Mouse (Mus musculus) forebrain, embryonic 16.5 days (tissue): ENCODE measurements around the gene Col4a2. TPM values are rescaled to one million over a fixed set of nuclear protein-coding genes. Genes with fewer than 3 reads are reported as not detected.

Experiments
- ATAC-seq: fragments of 200-750 bp; cut with Nextera tagmentation; 2 replicates; pipeline ENCODE4 v1.8.0; 2017; ENCODE audit warnings: mild to moderate bottlenecking, moderate library complexity
- H3K27ac ChIP-seq: fragments of 300-500 bp; sonication (generic); 2 replicates; pipeline ENCODE4 v1.5.1; 2014; ENCODE audit warnings: low read length, control low read depth
- H3K27me3 ChIP-seq: fragments of 300-500 bp; sonication (generic); replicated peaks from 2 replicates; pipeline ENCODE4 v1.6.1; 2014; ENCODE audit warnings: low read length; ENCODE audit not compliant: control insufficient read depth, insufficient read depth
- H3K36me3 ChIP-seq: fragments of 300-500 bp; sonication (generic); 2 replicates; pipeline ENCODE4 v1.6.1; 2014; ENCODE audit not compliant: control insufficient read depth, insufficient read depth
- H3K4me1 ChIP-seq: fragments of 300-500 bp; sonication (generic); replicated peaks from 2 replicates; pipeline ENCODE4 v1.6.1; 2014; ENCODE audit warnings: low read length; ENCODE audit not compliant: control insufficient read depth, insufficient read depth
- H3K4me2 ChIP-seq: fragments of 300-500 bp; sonication (generic); 2 replicates; pipeline ENCODE4 v1.6.1; 2014; ENCODE audit warnings: mild to moderate bottlenecking, low read length, control low read depth
- H3K4me3 ChIP-seq: fragments of 300-500 bp; sonication (generic); replicated peaks from 2 replicates; pipeline ENCODE4 v1.5.1; 2014; ENCODE audit warnings: mild to moderate bottlenecking, low read length, control low read depth
- H3K9ac ChIP-seq: fragments of 300-500 bp; sonication (generic); replicated peaks from 2 replicates; pipeline ENCODE4 v1.6.1; 2014; ENCODE audit warnings: low read depth, low read length, control low read depth
- H3K9me3 ChIP-seq: fragments of 300-500 bp; sonication (generic); 2 replicates; pipeline ENCODE4 v1.6.1; 2016; ENCODE audit warnings: low read length; ENCODE audit not compliant: control insufficient read depth
- WGBS: fragments of 180-500 bp; shearing (Covaris S2); extraction: QIAGEN DNeasy Blood & Tissue Kit; methylation state at CpG from one replicate; pipeline ENCODE4 v1.1.7; 2014; 5-methylcytosine and 5-hydroxymethylcytosine counted together
- polyA plus RNA-seq: library from polyadenylated mRNA; unstranded; fragments of >200 nt; fragmentation: Nextera tagmentation; extraction: Ambion mirVana; gene quantifications from 2 replicates; pipeline ENCODE4 v1.2.1, GENCODE M21; 2015

The Col4a2 gene
- polyA plus RNA-seq, 1 experiment from 2014 or later = 29.1 TPM

GRCm38 (mm10) chr8:11344459-11344858 is 31.9 kb downstream of the Col4a2 start:
- no peak for ATAC-seq
- H3K27ac ChIP-seq = no peak overlapping the region
- H3K4me2 ChIP-seq = no peak overlapping the region
- no peak overlapping the region for H3K9ac ChIP-seq
- WGBS = 88% methylated on average over 9 of the region's 9 CpGs
- H3K4me3 ChIP-seq = no peak overlapping the region
- H3K27me3 ChIP-seq = no peaks in the 10 kb centered on the region
- H3K4me1 ChIP-seq = no peaks in the 10 kb centered on the region
- no peaks in the 10 kb centered on the region for H3K36me3 ChIP-seq
- H3K9me3 ChIP-seq = no peaks in the 10 kb centered on the region

- Histone ChIP-seq H3K4me3 (no peak overlapping the region), H3K9me3 (no peaks in the 10 kb centered on the region), H3K27me3 (no peaks in the 10 kb centered on the region), H3K4me1 (no peaks in the 10 kb centered on the region), H3K4me2 (no peak overlapping the region), H3K27ac (no peak overlapping the region), H3K9ac (no peak overlapping the region), H3K36me3 (no peaks in the 10 kb centered on the region)
- 86% methylated on average over 10 of the region's 10 CpGs for WGBS
- ATAC-seq = no peak
Measured at GRCm38 (mm10) chr8:11346225-11346624, 33.6 kb downstream of the Col4a2 start.

- no peaks in the 10 kb centered on the region for H3K9me3 ChIP-seq
- ATAC-seq = no peak
- H3K4me3 ChIP-seq = no peak overlapping the region
- no peaks in the 10 kb centered on the region for H3K4me1 ChIP-seq
- H3K36me3 ChIP-seq = no peaks in the 10 kb centered on the region
- H3K4me2 ChIP-seq = no peak overlapping the region
- no peak overlapping the region for H3K9ac ChIP-seq
- 78% methylated on average over 9 of the region's 9 CpGs for whole genome bisulfite sequencing
- no peak overlapping the region for H3K27ac ChIP-seq
- H3K27me3 ChIP-seq = no peaks in the 10 kb centered on the region
Measured at GRCm38 (mm10) chr8:11347699-11348098, 35.1 kb downstream of the Col4a2 start.

GRCm38 (mm10) chr8:11348622-11349021 is 36.0 kb downstream of the Col4a2 start:
- Histone ChIP-seq H3K9ac (no peak overlapping the region), H3K27ac (no peak overlapping the region), H3K4me1 (no peaks in the 10 kb centered on the region), H3K36me3 (no peaks in the 10 kb centered on the region), H3K4me3 (no peak overlapping the region), H3K27me3 (no peaks in the 10 kb centered on the region), H3K4me2 (no peak overlapping the region), H3K9me3 (no peaks in the 10 kb centered on the region)
- no peak for ATAC-seq
- WGBS = 94% methylated on average over 11 of the region's 11 CpGs

- Histone ChIP-seq H3K9ac (no peak overlapping the region), H3K9me3 (no peaks in the 10 kb centered on the region), H3K36me3 (no peaks in the 10 kb centered on the region), H3K4me1 (no peaks in the 10 kb centered on the region), H3K27ac (no peak overlapping the region), H3K4me3 (no peak overlapping the region), H3K4me2 (no peak overlapping the region), H3K27me3 (no peaks in the 10 kb centered on the region)
- 92% methylated on average over 6 of the region's 6 CpGs for WGBS
- ATAC-seq = no peak
Measured at GRCm38 (mm10) chr8:11351355-11351754, 38.8 kb downstream of the Col4a2 start.

GRCm38 (mm10) chr8:11352514-11352913 is 39.9 kb downstream of the Col4a2 start:
- Histone ChIP-seq H3K4me3 (no peak overlapping the region), H3K36me3 (no peaks in the 10 kb centered on the region), H3K4me1 (no peaks in the 10 kb centered on the region), H3K27me3 (no peaks in the 10 kb centered on the region), H3K27ac (no peak overlapping the region), H3K9me3 (no peaks in the 10 kb centered on the region), H3K9ac (no peak overlapping the region), H3K4me2 (no peak overlapping the region)
- WGBS = 82% methylated on average over 11 of the region's 11 CpGs
- no peak for ATAC-seq

GRCm38 (mm10) chr8:11354800-11355451 is 42.3 kb downstream of the Col4a2 start:
- H3K9me3 ChIP-seq = no peaks in the 10 kb centered on the region
- H3K9ac ChIP-seq = no peak overlapping the region
- H3K4me2 ChIP-seq = no peak overlapping the region
- H3K27me3 ChIP-seq = no peaks in the 10 kb centered on the region
- WGBS = 92% methylated on average over 8 of the region's 8 CpGs
- no peaks in the 10 kb centered on the region for H3K4me1 ChIP-seq
- H3K4me3 ChIP-seq = no peak overlapping the region
- no peak overlapping the region for H3K27ac ChIP-seq
- no peaks in the 10 kb centered on the region for H3K36me3 ChIP-seq
- ATAC-seq = no peak

GRCm38 (mm10) chr8:11355900-11356299 is 43.3 kb downstream of the Col4a2 start:
- Histone ChIP-seq H3K9ac (no peak overlapping the region), H3K9me3 (no peaks in the 10 kb centered on the region), H3K4me1 (no peaks in the 10 kb centered on the region), H3K27ac (no peak overlapping the region), H3K4me2 (no peak overlapping the region), H3K27me3 (no peaks in the 10 kb centered on the region), H3K36me3 (no peaks in the 10 kb centered on the region), H3K4me3 (no peak overlapping the region)
- ATAC-seq = no peak
- WGBS = 97% methylated on average over 3 of the region's 3 CpGs

- WGBS = 81% methylated on average over 8 of the region's 8 CpGs
Measured at GRCm38 (mm10) chr8:11356776-11357175, 44.2 kb downstream of the Col4a2 start.

GRCm38 (mm10) chr8:11357921-11358436 is 45.4 kb downstream of the Col4a2 start:
- ATAC-seq = no peak
- Histone ChIP-seq H3K9ac (no peak overlapping the region), H3K4me2 (no peak overlapping the region), H3K4me1 (peaks cover 10% of the 10 kb centered on the region), H3K9me3 (no peaks in the 10 kb centered on the region), H3K27me3 (no peaks in the 10 kb centered on the region), H3K36me3 (no peaks in the 10 kb centered on the region), H3K27ac (no peak overlapping the region), H3K4me3 (no peak overlapping the region)
- 76% methylated on average over 7 of the region's 7 CpGs for WGBS

More at GRCm38 (mm10) chr8:11356776-11357175, 44.2 kb downstream of the Col4a2 start:
- H3K9ac ChIP-seq = no peak overlapping the region
- no peaks in the 10 kb centered on the region for H3K27me3 ChIP-seq
- no peak overlapping the region for H3K4me3 ChIP-seq
- H3K36me3 ChIP-seq = no peaks in the 10 kb centered on the region
- no peaks in the 10 kb centered on the region for H3K9me3 ChIP-seq
- no peak overlapping the region for H3K27ac ChIP-seq
- H3K4me1 ChIP-seq = peaks cover under 1% of the 10 kb centered on the region; the same call in 1 of the 2 replicates
- no peak overlapping the region for H3K4me2 ChIP-seq
- no peak for ATAC-seq
